Mouse (Mus musculus): Measurements from ENCODE around the gene Uvrag.

GRCm38 (mm10) chr7:99156737-99157136 lies 15.8 kb upstream of the Uvrag start:
- TF ChIP-seq CTCF (IDR thresholded peaks at IDR 0.05), result no peak
- no peak for TF ChIP-seq POLR2A (IDR thresholded peaks at IDR 0.05; ENCODE audit: insufficient read depth, low read depth, low read length)
- TF ChIP-seq EP300 (IDR thresholded peaks at IDR 0.05; ENCODE audit: insufficient read depth, low read depth, low read length), result no peak

Data from heart, adult 2 months (tissue).